Mouse (Mus musculus) spleen, postnatal 36 days (tissue): ENCODE data around the gene Palld.

Source experiments
- DNase-seq, 2 experiments: peaks; one replicate each; pipeline ENCODE4 v3.0.0; 2022; ENCODE audit warnings: low spot score in 2 of 2, mixed read lengths in 1 of 2

The Palld gene

DNA sequence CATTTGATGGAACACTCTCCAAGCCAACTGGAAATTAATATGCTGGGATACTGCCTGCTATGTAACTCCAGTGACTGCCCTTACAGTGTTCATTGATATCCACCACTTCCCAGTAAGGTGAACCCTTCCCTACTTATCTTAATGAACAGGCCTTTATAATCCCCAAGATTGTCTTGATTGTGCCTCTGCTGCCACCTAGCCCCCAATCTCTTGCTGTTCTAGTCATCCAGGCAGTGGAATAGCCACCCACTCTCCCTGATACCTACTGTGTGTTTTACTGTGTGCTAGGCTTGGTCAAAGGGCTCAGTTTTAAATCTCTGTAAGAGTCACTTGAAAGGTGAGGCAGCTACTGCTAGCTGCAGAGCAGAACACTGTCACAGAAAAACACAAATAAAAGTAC is 216.2 kb downstream of the Palld start:
- no peak for DNase-seq

DNA sequence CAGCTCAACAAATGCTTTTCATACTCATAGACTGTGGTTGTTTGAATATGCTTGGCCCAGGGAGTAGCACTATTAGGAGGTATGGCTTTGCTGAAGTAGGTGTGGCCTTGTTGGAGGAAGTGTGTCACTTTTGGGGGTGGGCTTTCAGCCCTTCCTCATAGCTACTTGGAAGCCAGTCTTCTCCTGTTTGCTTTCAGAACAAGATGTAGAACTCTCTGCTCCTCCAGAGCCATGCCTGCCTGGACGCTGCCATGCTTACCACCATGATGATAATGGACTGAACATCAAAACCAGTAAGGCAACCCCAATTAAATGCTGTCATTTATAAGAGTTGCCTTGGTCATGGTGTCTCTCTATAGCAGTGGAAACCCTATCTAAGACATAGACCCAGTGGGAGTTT is 217.2 kb downstream of the Palld start:
- DNase-seq: no peak

DNA sequence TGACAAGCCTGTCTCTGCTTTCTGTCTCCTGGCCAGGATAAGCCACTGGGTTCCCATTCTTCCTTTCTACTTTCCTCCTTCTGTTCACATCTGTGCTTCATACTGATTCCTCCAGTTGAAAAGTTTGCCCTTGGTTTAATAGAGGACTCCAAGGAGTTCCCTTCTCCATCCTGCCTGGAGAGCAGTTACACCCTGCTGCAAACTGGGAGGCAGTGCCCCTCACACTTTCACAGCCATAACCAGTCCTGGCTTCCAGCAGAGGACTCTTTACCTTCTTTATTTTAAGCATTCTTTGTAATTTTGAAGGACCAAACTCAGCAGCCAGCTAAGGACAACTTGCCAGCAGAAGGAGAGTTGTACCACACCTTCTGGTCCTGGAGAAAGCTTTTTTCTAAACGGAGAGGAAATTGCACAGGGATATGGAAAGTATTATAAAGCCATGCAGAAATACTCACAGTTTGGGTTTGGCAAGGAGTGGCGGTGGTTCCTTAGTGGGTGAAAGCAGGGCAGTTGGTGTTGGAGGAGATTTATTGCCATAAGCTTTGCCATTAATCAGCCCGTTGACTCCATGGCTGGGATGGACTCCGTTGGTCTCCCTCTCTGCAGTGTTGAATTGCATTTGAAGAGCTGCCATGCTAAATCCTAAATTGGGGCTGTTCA is 218.1 kb downstream of the Palld start:
- no peak for DNase-seq

DNA sequence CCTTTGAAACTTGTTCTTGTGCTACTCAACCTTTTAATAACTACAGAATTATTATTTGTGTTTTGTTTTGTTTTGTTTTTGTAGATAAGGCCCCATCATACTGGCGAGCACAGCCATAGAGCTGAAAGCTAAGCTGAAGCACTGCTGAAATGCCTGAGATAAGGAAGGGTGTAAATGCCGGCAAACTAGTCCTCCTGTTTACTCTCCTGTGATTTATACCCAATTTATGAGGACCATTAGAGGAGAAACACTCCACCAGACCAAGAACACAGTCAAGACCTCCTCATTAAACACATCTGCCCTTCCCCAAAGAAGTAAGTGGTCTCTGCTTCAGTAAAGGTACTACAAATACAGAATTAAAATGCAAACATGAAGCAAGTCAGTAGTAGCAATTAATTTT is 219.6 kb downstream of the Palld start:
- no peak for DNase-seq

DNA sequence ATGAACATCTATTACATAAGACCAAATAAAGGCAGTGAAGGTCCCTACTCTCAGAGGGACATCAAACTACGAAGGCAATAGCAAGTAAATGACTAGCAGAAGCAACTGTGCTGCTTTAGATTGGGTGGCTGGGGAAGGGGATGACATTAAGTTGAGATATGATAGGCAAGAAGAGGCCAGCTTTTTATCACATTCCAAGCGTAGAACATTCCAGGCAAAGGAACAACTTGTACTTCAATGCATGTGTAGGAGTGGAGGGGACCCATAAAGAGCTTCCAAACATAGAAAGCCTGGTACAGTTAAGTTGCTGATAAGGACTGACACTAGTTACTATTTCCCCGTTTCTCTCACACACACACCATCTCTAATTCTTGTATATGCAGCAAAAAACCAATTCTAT is 221.3 kb downstream of the Palld start:
- DNase-seq: no peak

DNA sequence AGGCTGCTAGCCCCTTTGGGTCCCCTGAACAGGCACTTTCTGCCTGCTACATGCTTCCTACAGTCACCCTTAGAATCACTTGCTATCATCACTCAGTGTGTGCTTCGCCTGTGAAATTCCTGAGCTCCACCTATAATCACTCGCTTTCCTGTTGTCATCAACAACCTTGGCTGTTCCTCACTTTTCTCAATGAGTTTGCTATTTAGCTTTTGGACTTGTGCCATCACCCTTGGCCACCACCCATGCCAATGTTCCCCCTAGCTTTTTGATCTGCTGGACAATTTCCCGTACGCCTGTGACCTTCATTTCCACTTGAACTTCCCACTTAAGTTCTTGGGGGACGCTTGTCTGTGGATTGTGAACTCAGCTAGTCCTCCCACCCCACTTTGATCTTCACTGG is 225.3 kb downstream of the Palld start:
- peak in 1 of 2 experiments; percentile 2 for DNase-seq

DNA sequence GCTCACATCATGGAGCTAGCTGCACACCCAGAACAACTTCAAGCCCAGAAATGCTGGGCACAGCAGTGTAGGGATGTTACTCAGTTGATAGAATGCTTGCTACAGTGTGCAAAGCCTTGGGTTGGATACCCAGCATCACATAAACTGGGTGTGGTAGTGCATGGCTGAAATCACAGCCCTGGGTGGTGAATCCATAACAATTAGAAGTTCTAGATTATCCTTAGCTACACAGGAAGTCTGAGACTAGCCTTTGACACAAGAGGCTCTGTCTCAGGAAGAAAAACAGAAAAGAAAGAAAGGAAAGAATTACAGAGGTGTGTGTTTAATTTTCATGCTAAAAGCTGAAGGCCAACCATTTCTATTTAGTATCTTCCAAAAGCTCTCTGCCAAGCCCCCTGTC is 231.3 kb downstream of the Palld start:
- DNase-seq: no peak

DNA sequence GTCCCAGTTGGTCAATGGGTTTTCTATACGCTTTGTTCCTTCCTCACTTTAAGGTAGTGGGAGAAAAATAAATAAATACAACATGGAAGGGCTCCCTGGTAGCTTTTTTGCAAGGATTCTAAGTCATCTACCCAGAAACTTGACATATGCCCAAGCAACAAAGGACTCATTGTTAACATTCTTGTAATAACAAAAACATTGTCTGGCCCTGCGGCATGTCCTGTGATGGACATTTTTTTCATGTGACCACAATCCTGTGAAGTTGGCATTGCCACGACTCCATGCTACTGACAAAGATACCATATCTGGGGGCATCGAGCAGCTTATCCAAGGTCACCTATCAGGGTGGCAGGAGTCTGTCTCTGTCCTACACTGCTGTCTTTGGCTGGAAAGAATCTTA is 232.1 kb downstream of the Palld start:
- DNase-seq: no peak

DNA sequence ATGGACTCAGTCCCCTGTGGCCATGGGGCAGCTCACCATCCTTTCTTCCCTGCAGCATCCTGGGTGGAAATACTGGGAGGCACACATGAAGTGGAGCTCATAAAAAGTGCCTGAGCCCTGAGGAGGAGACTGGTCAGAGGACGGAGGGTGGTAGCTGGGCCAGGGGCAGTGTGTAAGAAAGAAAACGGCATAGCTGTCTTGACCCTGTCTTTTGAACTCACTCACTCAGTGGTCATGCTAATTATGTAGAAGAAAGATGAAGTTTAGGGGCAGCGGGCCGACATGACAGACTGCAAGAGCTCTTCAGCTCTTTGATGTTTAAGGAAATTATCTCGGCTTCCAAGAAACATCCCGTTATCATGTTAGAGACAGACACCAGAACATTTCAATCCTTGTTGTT is 235.6 kb downstream of the Palld start:
- DNase-seq: no peak

DNA sequence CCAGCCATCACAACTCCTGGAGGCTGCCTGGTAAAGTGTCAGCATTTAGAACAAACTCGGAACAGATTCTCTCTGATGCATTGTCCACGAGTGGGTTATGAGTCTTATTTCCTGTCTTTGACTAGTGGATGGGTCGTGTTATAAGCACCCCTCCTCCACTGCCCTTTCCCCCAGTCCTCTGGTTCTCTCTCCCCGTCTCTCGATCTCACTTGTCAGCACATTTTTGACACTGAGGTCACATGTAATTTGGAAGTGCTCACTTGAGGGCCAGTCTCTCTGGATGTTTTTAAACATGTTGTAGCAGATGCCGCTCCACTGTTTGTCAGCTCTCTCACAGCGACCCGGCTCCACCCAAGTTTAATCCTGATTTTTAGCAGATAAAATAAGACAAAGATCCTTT is 237.5 kb downstream of the Palld start:
- DNase-seq: peak; percentile 11 to 26

DNA sequence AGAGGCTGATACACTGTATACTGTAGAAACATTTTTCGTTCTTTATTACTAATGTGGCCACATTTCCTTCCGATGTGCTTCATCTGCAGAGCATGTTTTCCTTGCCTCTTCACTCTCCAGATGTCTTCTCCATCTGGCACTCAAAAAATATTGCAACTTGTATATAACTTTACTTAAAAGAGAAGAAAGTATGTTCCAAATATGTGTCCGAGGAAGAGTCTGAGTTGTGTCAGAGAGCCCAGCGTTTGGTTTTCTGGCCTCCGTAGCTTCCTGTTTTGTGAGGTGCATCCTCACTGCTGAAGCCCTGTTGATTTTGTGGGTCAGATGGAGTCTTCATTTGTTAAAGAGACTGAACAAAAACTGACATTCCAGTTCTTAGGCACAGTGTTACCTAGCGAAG is 238.3 kb downstream of the Palld start:
- no peak for DNase-seq

DNA sequence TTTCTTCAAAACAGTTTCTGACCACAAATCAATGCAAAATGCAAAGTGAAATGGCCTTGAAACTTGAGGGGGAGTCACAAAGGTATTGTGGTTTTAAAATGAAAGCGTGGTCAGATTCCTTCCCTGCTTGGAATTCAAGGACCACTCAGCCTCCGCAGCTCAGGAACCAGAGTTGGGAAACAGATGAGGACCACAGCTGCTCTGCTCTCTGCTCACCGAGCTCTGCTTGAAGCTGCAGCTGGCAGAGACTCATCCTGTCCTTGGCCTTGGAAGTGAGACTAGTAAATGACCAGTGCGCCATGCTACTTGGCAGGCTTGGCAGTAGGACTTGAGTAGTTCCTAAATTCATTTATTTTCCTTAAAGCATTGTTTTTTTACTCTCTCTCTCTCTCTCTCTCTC is 239.7 kb downstream of the Palld start:
- no peak for DNase-seq

DNA sequence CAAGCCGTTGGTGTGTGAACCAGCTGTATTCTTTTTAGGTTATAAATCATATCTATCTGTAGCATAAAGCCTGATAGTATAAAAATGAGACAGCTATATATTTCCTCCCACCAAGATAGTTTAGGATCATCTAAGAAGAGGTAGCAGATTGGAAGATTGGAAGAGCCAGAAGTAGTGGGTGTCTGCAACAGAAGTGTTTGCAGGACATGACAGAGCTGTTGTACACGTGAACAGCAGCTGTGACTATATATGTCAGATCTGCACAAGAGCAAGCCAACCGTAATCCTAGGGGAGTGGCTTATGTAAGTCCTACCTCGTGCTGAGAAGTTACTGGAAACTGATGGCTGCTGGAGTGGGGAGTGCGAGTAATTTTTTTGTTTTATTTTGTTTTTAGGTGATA is 240.9 kb downstream of the Palld start:
- DNase-seq: no peak

DNA sequence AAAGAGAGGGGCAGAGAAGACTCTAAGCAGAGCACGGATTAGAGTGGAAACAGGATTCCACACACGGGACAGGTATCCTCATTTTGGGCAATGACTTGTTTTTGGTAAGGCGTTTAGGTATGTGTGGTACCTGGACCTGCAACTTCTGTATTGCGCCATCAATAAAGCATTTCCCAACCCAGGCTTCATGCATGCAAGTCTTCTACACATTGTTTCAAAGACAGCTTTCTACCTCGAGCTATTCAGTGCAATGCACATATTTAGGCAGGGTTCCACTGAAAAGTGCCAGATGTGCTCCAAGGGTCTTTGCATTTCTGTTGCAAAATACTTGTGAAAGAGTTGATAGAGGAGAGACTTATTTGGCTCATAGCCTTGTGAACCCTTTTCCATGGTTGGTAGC is 241.5 kb downstream of the Palld start:
- no peak for DNase-seq

DNA sequence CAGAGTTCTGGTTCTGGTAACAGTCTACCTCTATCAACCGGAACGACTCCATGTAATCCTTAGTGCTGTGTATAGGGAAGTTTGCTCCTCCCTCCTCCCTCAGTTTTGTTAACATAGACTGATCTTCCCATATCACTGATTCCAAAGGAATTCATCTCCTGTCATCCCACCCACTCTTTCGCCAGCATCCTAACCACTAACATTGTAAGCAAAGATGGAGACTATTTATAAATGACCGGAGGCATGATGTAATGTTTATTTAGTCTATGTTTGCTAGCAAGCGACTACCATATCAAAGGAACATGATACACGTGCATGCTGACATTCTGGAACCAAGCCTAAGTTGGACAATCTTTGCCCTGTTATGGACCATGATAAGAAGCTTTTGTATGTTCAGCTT is 250.5 kb downstream of the Palld start:
- DNase-seq: no peak

DNA sequence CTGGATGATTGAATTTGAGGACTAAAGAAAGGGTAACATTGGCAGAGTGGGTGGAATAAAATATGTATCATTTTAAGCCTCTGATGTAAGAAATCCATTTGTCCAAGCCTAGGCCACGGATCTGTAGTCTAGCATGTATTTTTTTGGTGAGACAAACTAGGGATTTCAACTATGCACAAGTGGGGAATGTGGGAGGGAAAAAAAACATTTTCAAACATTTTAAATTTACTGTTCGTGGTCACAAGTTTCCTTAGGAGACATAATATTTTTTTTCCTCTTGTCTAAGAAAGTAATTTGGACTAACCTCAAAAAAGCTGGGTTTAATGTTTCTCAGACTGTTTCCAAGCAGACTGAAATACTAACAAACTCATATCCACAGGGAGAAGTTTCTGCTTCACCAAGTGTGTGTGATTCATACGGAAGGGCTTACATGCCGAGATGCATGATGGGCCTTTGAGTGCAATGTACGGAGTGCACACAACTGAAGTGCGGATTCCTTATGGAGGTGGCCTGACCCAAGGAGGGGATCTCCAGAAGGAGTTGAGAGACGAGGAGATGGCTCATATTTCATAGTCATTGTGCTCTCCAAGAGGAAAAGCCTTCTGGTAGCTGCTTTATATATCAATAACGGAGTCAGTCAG is 256.2 kb downstream of the Palld start:
- DNase-seq: no peak

DNA sequence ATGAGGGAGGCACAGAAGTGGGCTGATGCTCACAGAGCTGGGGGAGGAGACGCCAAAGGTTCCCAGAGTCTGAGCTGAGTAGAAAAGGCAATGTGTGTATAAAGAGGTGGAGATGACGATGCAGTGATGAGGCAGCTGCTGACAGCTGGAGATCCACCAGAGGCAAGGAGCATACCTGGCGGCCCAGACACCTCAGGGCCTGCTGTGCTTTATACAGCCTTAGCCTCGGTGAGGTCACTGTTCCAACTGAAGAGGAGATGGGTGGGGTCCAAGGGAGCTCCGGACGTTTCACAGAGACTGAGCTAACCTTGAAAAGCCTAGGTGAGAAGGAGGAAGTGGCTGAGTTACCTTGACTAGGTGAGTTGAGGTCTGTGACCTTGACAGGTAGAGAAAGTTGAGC is 256.8 kb downstream of the Palld start:
- DNase-seq: no peak

DNA sequence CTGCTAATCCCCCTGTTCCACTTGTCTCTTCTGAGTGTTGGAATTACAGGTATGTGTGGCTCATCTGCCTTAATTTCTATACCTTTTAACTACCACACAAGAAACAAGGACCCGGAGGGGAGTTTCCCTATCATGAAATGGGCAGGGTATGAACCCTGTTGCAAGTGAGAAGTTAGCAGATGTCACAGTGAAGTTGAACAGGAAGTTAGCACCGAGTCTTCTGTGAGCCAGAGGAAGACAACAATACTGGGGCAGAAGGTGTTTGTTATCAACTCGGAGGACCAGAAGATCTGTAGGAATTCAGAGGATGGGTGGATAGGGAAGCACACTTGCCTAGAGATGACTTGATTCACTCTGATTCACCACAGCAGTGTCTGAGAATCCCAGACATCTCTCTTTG is 259.3 kb downstream of the Palld start:
- DNase-seq: no peak

DNA sequence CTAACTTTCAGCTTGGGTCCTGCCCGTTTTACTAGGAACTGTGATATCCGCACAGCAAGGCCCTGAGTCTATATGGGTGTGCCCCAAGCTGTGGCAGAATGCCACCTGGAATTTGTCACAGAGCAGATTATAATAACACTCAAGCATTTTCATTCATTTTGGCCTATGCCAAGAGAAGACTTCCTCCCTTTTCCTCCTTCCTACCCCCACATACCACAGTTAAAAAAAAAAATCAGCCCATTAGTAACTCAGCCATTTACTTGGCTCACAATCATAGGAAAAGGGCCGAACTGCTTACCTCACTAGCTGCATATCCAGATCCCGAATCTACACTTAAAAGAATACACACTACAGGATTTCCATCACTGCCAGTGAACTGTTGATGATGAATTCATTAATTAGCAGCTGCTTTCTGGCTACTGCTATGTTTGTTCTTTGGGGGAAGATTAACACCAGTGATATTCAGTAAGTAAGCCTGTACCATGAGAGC is 260.1 kb downstream of the Palld start:
- DNase-seq: no peak

DNA sequence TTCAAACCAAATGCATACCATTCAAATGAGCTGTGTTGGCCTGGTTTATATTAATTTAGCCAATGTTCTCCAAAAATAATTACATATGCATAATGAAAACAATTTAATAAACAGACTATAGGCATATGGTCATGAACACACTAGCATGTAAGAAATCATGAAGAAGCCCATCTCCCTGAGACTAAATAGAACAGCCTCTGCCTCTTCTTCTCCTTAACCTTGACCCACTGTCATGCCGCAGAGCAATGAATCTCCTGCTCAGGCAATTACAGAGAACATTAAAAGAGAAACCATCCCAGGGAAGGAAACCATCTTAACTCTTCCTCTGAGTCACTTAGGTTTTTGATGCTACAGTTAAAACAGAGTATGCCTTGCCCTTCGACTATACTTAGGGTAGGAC is 262.9 kb downstream of the Palld start:
- no peak for DNase-seq

DNA sequence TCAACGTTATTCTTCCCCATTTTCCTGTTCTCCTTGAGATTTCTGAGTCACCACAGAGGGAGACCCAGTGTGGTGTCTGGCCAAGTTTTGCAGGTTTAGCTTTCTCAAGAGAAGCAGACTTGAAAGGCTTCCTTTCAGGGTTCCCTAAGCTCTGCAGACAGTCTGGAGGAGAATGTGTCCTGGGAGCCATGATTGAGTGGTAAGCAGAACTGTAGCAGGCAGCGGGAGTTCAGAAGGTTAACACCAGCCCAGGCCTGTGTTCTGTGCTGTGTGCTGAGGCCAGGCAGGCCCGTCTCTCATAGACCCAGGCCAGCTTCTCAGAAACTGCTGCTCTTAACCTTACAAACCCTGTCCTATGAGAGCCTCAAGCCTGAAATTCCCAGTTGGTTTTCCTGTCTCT is 263.5 kb downstream of the Palld start:
- no peak for DNase-seq

DNA sequence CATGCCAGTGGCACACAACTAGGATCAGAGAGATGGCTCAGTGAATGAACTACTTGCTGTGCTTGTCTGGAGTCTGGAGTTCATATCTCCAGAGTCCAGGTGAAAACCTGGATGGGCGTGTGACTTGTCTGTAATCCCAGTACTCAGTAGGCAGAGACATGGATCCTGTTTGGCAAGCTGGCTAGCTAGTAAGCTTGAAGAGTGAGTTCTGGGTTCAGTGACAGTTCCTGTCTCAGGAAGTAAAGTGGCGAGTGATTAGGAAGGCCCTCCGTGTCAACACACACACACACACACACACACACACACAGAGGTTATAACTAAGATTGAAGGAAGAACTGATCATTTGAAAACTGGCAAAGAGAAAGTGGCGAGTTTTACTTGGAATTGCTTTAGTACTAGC is 264.8 kb downstream of the Palld start:
- no peak for DNase-seq

DNA sequence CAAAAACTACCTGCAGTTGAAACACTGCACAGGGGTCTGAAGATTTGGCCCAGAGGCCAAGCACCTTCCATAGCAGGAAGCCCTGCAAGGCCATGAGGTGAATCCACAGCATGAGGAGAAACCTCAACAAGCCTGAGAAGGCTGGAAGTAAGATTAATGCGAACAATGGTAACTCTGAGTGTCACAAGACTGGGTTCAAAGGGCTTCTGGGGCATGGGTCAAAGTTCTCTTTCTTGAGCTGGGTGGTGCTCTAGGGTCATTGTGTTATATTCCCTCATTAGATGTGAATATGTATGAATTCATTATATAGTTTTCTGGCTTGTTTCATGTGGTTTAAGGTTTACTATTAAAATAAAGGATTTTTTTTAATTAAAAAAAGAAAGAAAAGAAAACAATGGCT is 267.7 kb downstream of the Palld start:
- DNase-seq: no peak

DNA sequence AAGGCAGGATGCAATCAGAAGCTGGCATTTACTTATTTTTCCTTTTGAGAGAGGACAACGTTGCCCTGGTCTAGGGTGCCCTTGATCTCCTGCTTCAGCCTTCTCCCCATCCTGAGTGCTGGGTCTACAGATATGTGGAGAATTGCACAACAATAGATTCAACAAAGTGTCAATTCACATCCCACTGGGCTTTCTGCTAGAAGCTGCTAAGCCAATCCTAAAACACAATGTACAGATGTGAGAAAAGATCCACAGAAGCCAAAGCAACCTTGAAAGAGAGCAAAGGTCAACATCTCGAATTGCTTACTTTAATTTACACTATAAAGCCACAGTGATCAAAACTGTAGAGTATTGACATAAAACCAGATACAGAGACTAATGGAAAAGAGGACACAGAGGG is 270.2 kb downstream of the Palld start:
- DNase-seq: no peak
